Mouse (Mus musculus) limb, embryonic 10.5 days (tissue): ENCODE measurements at regions not wholly inside any gene's neighbourhood (a gene's known extent, or its start where the extent isn't known, plus 50 kb on each side); places are given as distances from the start of the nearest gene placed in this dataset.

Experiments used
- DNase-seq: peaks from one replicate; pipeline ENCODE4 v3.0.0-alpha.2; 2017; ENCODE audit warnings: low spot score
- H3K27ac ChIP-seq: fragments of 300-500 bp; sonication (generic); 2 replicates; pipeline ENCODE4 v1.5.1; 2016; ENCODE audit warnings: mild to moderate bottlenecking
- H3K27me3 ChIP-seq: fragments of 300-500 bp; sonication (generic); 2 replicates; pipeline ENCODE4 v1.6.1; 2016; ENCODE audit warnings: low read depth, mild to moderate bottlenecking; ENCODE audit not compliant: poor library complexity, severe bottlenecking
- H3K36me3 ChIP-seq: fragments of 300-500 bp; sonication (generic); 2 replicates; pipeline ENCODE4 v1.6.1; 2016; ENCODE audit warnings: mild to moderate bottlenecking, moderate library complexity
- H3K4me1 ChIP-seq: fragments of 300-500 bp; sonication (generic); 2 replicates; pipeline ENCODE4 v1.6.1; 2016
- H3K4me3 ChIP-seq: fragments of 300-500 bp; sonication (generic); 2 replicates; pipeline ENCODE4 v1.5.1; 2016; ENCODE audit warnings: mild to moderate bottlenecking, moderate library complexity
- H3K9me3 ChIP-seq: fragments of 300-500 bp; sonication (generic); replicated peaks from 2 replicates; pipeline ENCODE4 v1.6.1; 2016; ENCODE audit warnings: mild to moderate bottlenecking
- WGBS: fragments of 180-500 bp; shearing (Covaris S2); methylation state at CpG from one replicate; pipeline ENCODE4 v1.1.7; 2016; 5-methylcytosine and 5-hydroxymethylcytosine counted together

DNA sequence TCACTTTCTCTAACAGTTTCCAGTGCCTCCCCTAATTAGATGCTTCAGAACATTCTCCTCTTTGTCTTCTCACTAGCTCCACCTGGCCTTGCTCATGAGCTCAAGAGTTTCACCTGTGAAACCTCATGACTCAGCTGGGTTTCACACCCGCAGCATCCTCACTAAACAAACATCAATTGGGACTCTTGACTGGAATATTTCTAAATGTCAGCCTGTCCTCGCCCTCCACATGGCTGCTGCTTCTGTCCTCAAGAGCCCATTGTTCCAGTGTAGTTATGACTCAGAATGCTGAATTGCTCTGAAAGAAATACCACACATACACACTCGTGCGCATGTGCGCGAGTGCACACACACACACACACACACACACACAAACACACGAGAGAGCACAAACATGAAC lies 407.2 kb downstream of the Prss52 start:
- no peak overlapping the region for H3K4me3 ChIP-seq
- H3K27ac ChIP-seq = no peak overlapping the region
- H3K9me3 ChIP-seq = no peaks in the 10 kb centered on the region
- 93% methylated on average over 7 of the region's 7 CpGs for WGBS
- H3K27me3 ChIP-seq = no peaks in the 10 kb centered on the region
- H3K4me1 ChIP-seq = no peaks in the 10 kb centered on the region
- H3K36me3 ChIP-seq = no peaks in the 10 kb centered on the region
- DNase-seq = no peak

- Histone ChIP-seq H3K27ac (no peak overlapping the region), H3K9me3 (no peaks in the 10 kb centered on the region), H3K4me3 (no peak overlapping the region), H3K27me3 (no peaks in the 10 kb centered on the region), H3K36me3 (no peaks in the 10 kb centered on the region), H3K4me1 (no peaks in the 10 kb centered on the region)
- 85% methylated on average over 7 of the region's 7 CpGs for WGBS
- DNase-seq = no peak
Observed at GRCm38 (mm10) chr14:64512726-64513125, 408.6 kb downstream of the Prss52 start.

DNA sequence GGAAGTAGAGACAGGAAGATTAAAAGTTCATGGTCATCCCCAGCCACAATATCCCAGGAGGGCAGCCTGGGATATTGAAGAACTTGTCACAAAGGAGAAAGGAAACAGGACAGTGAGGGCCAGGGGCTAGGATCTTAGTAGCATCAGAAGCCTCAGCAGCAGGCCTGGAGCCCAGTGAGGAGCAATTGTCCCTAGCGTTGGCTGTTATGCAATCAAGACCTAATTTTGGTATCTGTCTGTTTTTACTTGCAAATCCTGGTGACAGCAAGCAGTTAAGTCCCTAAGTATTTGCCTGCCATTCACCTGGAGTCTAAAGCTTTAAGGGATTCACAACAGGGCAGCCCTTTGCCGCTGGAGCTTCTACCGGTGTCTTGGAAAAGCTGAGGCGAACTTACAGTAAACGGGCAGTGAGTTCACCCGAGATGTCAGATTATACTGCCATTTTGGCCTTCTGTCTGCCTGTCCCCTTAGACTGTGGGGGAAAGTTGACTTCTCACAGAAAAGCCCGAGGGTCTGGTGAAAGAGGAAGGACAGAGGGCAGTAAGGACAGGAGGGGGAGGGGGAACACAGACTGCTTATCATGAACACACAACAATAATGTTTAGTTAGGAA lies 413.6 kb downstream of the Prss52 start:
- no peaks in the 10 kb centered on the region for H3K27me3 ChIP-seq
- no peaks in the 10 kb centered on the region for H3K9me3 ChIP-seq
- H3K27ac ChIP-seq = no peak overlapping the region
- H3K4me1 ChIP-seq = no peaks in the 10 kb centered on the region
- H3K4me3 ChIP-seq = no peak overlapping the region
- no peak for DNase-seq
- 73% methylated on average over 7 of the region's 7 CpGs for WGBS
- no peaks in the 10 kb centered on the region for H3K36me3 ChIP-seq

DNA sequence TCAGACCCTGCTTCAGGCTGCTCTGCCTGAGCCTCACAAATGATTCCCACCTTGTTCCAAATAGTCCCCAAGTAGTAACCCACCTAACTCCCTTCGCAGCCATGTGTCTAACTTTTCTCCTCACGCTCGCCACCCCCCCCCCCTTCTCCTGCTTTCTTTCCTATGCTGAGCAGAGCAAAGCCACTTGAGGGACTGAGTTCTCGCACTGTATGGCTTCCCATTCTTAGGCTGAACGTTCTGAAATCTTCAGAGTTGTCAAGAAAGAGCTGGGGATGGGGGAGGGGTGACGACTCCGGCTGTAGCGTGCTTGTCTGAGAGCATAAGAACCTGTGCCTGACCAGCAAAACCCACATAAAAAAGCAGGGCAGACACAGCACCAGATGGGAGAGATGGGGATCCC lies 420.6 kb downstream of the Prss52 start:
- Histone ChIP-seq H3K4me1 (peaks cover 5% of the 10 kb centered on the region; the same call in 1 of the 2 replicates), H3K4me3 (no peak overlapping the region), H3K27me3 (no peaks in the 10 kb centered on the region), H3K36me3 (no peaks in the 10 kb centered on the region), H3K9me3 (no peaks in the 10 kb centered on the region), H3K27ac (no peak overlapping the region)
- 62% methylated on average over 8 of the region's 8 CpGs for WGBS
- no peak for DNase-seq

DNA sequence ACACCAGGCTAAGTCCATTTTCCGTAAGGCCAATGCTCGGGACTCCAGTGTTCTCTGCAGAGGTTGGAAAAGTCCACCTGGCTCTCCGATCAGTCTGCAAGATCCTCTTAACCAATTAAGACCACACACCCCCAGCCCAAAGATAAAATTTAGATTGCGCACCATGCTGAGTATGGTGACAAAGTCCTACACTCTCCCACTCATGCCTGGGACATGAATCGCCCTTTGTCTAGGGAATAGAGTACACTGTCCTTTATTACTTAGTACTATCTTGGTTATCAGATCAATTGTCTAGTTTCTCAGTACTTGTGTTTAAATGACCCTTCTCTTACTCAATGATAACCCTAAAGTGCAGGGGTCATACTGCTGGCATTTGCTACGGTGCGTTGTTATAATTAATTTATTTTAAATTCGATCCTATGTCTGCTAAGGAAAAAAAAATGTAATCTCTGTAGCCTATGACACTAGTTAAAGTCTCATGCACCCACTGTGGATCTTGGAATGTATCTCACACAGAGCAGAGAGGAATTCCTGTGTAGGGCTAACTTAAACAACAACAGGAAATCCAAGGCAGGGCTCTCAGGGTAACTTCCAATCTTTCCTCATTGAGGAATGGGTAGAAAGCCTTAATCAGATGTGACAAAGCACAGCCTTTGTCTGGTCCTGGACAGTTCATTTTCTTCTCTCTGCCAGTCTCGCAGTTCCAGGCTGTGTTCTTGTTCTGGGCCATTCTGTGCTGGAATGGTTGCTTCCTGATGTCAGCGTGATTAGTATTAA lies 421.4 kb downstream of the Prss52 start:
- DNase-seq = no peak
- 83% methylated on average over 10 of the region's 10 CpGs for WGBS
- peaks cover 5% of the 10 kb centered on the region; the same call in 1 of the 2 replicates for H3K4me1 ChIP-seq
- H3K9me3 ChIP-seq = no peaks in the 10 kb centered on the region
- H3K27ac ChIP-seq = no peak overlapping the region
- no peaks in the 10 kb centered on the region for H3K36me3 ChIP-seq
- H3K4me3 ChIP-seq = no peak overlapping the region
- no peaks in the 10 kb centered on the region for H3K27me3 ChIP-seq

DNA sequence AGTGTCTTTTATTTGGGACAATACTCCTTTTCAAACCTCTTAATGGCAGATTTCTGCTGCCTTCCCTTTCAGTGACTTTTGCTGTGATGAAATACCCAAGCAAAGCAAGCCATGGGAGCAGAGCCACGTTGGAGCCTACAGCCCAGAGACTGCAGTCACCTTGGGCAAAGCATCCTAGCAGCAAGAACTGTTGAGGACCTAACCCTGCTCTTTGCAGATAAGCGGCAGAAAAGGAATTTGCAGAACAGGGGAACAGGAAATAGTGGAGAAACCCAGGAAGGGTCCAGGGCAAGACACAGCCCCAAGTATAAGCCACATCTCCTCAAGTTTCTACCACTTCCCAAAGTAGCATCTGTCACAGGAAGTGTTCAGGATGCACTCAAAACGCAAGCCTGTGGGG lies 426.5 kb downstream of the Prss52 start:
- WGBS = 76% methylated on average over 3 of the region's 3 CpGs

GRCm38 (mm10) chr14:64531221-64531949 lies 427.3 kb downstream of the Prss52 start:
- Histone ChIP-seq H3K27ac (no peak overlapping the region), H3K36me3 (no peaks in the 10 kb centered on the region), H3K4me3 (no peak overlapping the region), H3K9me3 (no peaks in the 10 kb centered on the region), H3K4me1 (no peaks in the 10 kb centered on the region), H3K27me3 (no peaks in the 10 kb centered on the region)
- 72% methylated on average over 7 of the region's 7 CpGs for WGBS
- no peak for DNase-seq

More for the DNA sequence above, 426.5 kb downstream of the Prss52 start:
- Histone ChIP-seq H3K4me1 (no peaks in the 10 kb centered on the region), H3K36me3 (no peaks in the 10 kb centered on the region), H3K4me3 (no peak overlapping the region), H3K9me3 (no peaks in the 10 kb centered on the region), H3K27me3 (no peaks in the 10 kb centered on the region), H3K27ac (no peak overlapping the region)
- no peak for DNase-seq

DNA sequence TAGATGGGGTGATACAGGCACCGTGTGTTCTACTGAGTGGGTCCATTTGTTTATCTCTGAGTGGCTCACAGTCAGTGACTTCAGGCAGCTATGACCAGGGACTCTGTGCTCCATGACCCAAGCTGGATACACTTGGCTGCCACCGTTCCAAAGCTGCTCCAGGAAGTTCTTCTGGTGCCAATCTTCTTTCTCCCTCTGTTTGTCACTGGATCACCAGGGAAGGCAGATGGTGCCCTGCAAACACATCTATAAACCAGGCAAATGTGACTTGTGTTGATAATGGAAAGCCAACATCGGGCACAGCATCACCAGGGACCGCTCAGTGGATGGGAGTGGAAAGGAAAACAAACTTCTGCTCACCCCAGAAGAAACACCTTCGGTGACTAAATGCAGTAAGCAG lies 428.3 kb downstream of the Prss52 start:
- Histone ChIP-seq H3K27me3 (no peaks in the 10 kb centered on the region), H3K27ac (no peak overlapping the region), H3K4me3 (no peak overlapping the region), H3K4me1 (no peaks in the 10 kb centered on the region), H3K36me3 (no peaks in the 10 kb centered on the region), H3K9me3 (no peaks in the 10 kb centered on the region)
- DNase-seq = no peak
- WGBS = 89% methylated on average over 5 of the region's 5 CpGs

DNA sequence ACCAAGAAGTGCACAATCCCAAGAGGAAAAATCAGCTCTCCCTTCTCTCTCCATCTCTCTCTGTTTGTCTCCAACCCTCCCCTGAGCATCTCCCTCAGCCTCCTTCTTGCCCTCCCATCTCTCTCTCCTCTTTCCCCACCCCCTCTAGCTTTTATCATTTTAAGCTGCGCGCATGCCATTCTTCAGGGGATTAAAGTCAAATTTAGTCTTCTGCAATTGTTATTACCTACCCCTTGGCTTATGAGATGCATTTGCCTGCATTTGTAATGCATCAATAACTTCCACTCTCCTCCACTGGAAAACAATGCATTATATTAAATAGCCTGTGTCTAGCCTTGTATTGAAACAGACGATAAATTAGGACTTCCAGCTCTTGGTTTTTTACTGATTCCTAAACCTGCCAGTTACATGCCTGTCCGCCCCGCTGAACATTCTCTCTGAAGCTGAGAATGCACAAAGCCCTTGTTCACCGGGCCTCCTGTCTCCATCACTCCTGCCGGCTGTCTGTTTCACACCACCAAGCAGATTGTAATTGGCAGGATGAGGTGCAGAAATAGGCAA lies 429.6 kb downstream of the Prss52 start:
- no peaks in the 10 kb centered on the region for H3K9me3 ChIP-seq
- H3K36me3 ChIP-seq = no peaks in the 10 kb centered on the region
- no peak overlapping the region for H3K27ac ChIP-seq
- WGBS = 56% methylated on average over 7 of the region's 7 CpGs
- H3K4me3 ChIP-seq = no peak overlapping the region
- no peaks in the 10 kb centered on the region for H3K4me1 ChIP-seq
- H3K27me3 ChIP-seq = no peaks in the 10 kb centered on the region
- no peak for DNase-seq

DNA sequence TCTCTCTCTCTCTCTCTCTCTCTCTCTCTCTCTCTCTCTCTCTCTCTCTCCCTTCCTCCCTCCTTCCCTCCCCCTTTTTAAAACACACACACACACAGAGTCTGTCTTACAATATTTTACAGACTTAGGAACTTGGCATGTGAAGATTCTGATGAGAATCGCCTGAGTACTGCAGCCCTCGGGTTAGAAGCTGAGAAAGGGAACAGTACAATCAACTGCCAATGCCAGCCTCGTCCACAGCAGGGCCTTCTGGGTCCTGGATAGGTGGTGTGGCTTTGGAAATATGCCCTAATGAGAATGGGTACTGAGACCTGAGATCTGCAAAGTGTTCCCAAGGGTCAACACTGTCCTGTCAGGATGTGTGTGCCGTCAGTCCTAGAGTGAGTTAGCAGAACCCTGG lies 430.1 kb downstream of the Prss52 start:
- no peak for DNase-seq
- H3K27ac ChIP-seq = no peak overlapping the region
- no peak overlapping the region for H3K4me3 ChIP-seq
- H3K4me1 ChIP-seq = no peaks in the 10 kb centered on the region
- no peaks in the 10 kb centered on the region for H3K9me3 ChIP-seq
- 53% methylated on average over 4 of the region's 4 CpGs for WGBS
- no peaks in the 10 kb centered on the region for H3K36me3 ChIP-seq
- H3K27me3 ChIP-seq = no peaks in the 10 kb centered on the region

- WGBS = 60% methylated on average over 2 of the region's 2 CpGs
- DNase-seq = no peak
- no peak overlapping the region for H3K27ac ChIP-seq
- H3K4me3 ChIP-seq = no peak overlapping the region
- H3K4me1 ChIP-seq = no peaks in the 10 kb centered on the region
- no peaks in the 10 kb centered on the region for H3K27me3 ChIP-seq
- H3K36me3 ChIP-seq = no peaks in the 10 kb centered on the region
- H3K9me3 ChIP-seq = no peaks in the 10 kb centered on the region
Observed at GRCm38 (mm10) chr14:64539436-64539835, 435.4 kb downstream of the Prss52 start.

DNA sequence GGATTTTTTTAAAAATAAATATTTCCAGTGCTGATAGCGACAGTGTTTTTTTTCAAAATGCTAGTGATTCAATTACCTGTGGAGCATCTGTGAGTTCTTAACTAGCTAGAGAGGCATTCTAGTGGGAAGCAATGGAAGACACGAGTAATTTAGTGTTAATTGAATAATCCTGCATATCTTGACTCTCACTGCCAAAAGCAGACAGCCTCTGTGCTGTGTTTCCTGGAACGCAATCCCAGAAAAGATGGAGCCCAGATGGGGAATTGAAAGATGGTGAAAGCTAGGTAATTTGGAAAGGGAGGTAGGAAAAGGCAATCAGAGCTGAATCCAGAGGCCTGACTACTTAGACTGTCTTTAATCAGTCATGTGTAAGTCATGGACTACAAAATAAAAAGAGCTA lies 441.0 kb downstream of the Prss52 start:
- no peaks in the 10 kb centered on the region for H3K9me3 ChIP-seq
- WGBS = 85% methylated on average over 3 of the region's 3 CpGs
- H3K4me3 ChIP-seq = no peak overlapping the region
- no peaks in the 10 kb centered on the region for H3K36me3 ChIP-seq
- no peaks in the 10 kb centered on the region for H3K4me1 ChIP-seq
- no peaks in the 10 kb centered on the region for H3K27me3 ChIP-seq
- no peak overlapping the region for H3K27ac ChIP-seq
- no peak for DNase-seq

GRCm38 (mm10) chr14:64546787-64547186 lies 442.7 kb downstream of the Prss52 start:
- WGBS = 1% methylated on average over 4 of the region's 4 CpGs
- no peak overlapping the region for H3K4me3 ChIP-seq
- no peak overlapping the region for H3K27ac ChIP-seq
- no peaks in the 10 kb centered on the region for H3K9me3 ChIP-seq
- no peaks in the 10 kb centered on the region for H3K4me1 ChIP-seq
- DNase-seq = peak; percentile 78
- H3K36me3 ChIP-seq = no peaks in the 10 kb centered on the region
- no peaks in the 10 kb centered on the region for H3K27me3 ChIP-seq
